Mouse (Mus musculus): ENCODE results near the gene Efnb3. TPM values are rescaled to one million over a fixed set of nuclear protein-coding genes. Genes with fewer than 3 reads are reported as not detected.

The Efnb3 gene
- total and polyA plus RNA-seq, 3 experiments = 0.23 to 0.72 TPM; not detected in 1

GRCm38 (mm10) chr11:69558756-69559155 is 1.2 kb downstream of the Efnb3 start:
- no peak overlapping the region for H3K9ac ChIP-seq (ENCODE audit: control insufficient read depth, low read depth, low read length, poor library complexity, severe bottlenecking)
- no peak for TF ChIP-seq SIN3A (IDR thresholded peaks at IDR 0.05; ENCODE audit: low read length)
- TF ChIP-seq JUND (IDR thresholded peaks at IDR 0.05; ENCODE audit: low read depth, low read length) = no peak
- TF ChIP-seq TAL1 (IDR thresholded peaks at IDR 0.05; ENCODE audit: low read length) = no peak
- no peak for TF ChIP-seq POLR2AphosphoS2 (IDR thresholded peaks at IDR 0.05; ENCODE audit: low read length)
- TF ChIP-seq MXI1 (IDR thresholded peaks at IDR 0.05; ENCODE audit: low read depth, low read length) = no peak
- TF ChIP-seq MAZ (IDR thresholded peaks at IDR 0.05; ENCODE audit: low read depth, low read length) = no peak
- no peak for TF ChIP-seq ZKSCAN1 (IDR thresholded peaks at IDR 0.05; ENCODE audit: low read depth, low read length)

DNA sequence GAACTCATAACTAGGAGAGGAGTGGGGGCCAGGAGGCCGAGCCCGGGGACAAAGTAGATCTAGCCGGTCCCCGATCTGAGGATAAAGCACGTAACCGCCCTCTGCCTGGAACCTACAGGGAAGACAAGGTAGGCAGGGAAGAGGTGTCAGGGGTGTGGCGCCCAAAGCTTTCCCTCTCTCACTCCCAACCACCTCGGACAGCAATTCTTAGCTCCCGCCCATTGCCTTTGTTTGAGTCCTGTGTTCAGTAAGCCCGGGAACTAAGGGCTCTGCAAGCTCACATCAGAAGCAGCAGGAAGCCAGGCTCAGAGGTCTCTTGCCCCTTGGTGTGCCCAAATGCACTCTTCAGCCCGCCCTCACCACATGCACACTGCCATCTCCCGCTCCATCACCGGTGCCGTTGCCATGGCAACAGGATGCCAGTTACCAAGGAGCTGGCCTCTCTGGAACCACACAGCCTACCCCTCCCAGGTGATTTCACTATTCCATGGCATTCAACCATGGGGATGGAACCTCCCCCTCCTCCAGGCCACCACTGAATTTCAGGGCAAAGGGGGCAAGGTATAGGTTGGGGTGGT is 2.5 kb downstream of the Efnb3 start:
- Histone ChIP-seq H3K27ac (ENCODE audit: control insufficient read depth, low read depth, low read length) (no peak overlapping the region), H3K79me2 (ENCODE audit: control insufficient read depth, insufficient read depth, low read length, poor library complexity) (no peaks in the 10 kb centered on the region), H3K9me3 (replicated peaks; ENCODE audit: insufficient read depth, low read length) (no peaks in the 10 kb centered on the region), H3K4me1 (ENCODE audit: control insufficient read depth in 1 of 2, insufficient read depth in 2 of 2, low read length in 2 of 2) (no peaks in the 10 kb centered on the region), H3K36me3 (ENCODE audit: control insufficient read depth in 1 of 2, insufficient read depth in 2 of 2, low read length in 2 of 2) (peaks cover 0 to 3% of the 10 kb centered on the region in 2 experiments; a peak in 2 of 4 replicates), H3K27me3 (ENCODE audit: control insufficient read depth in 1 of 2, insufficient read depth in 2 of 2, low read length in 2 of 2) (no peaks in the 10 kb centered on the region), H3K9ac (ENCODE audit: control insufficient read depth, low read depth, low read length, poor library complexity, severe bottlenecking) (no peak overlapping the region), H3K4me3 (ENCODE audit: control insufficient read depth in 1 of 2, insufficient read depth in 1 of 2, low read depth in 2 of 2, low read length in 2 of 2) (no peak overlapping the region)
- no peak for DNase-seq (ENCODE audit: low read depth, low spot score)
- TF ChIP-seq TAL1 (IDR thresholded peaks at IDR 0.05; ENCODE audit: low read length) (no peak), MXI1 (IDR thresholded peaks at IDR 0.05; ENCODE audit: low read depth, low read length) (no peak), MAFK (IDR thresholded peaks at IDR 0.05; ENCODE audit: borderline replicate concordance, low read depth, low read length) (no peak), POLR2A (IDR thresholded peaks at IDR 0.05; ENCODE audit: control insufficient read depth in 1 of 2, insufficient read depth in 1 of 2, low read depth in 1 of 2, low read length in 2 of 2, poor library complexity in 1 of 2) (no peak), TBP (IDR thresholded peaks at IDR 0.05; ENCODE audit: low read depth, low read length) (no peak), GABPA (IDR thresholded peaks at IDR 0.05; ENCODE audit: low read depth, low read length) (no peak), HCFC1 (IDR thresholded peaks at IDR 0.05; ENCODE audit: low read depth, low read length) (no peak), MYC (IDR thresholded peaks at IDR 0.05; ENCODE audit: low read depth, low read length) (no peak), NRF1 (IDR thresholded peaks at IDR 0.05; ENCODE audit: insufficient read depth, low read depth, low read length, poor library complexity, severe bottlenecking) (no peak), USF1 (IDR thresholded peaks at IDR 0.05; ENCODE audit: low read depth, low read length) (no peak), ELF1 (IDR thresholded peaks at IDR 0.05; ENCODE audit: low read depth, low read length) (no peak), RCOR1 (IDR thresholded peaks at IDR 0.05; ENCODE audit: low read depth, low read length) (no peak), USF2 (IDR thresholded peaks at IDR 0.05; ENCODE audit: borderline replicate concordance in 1 of 2, insufficient read depth in 1 of 2, low read depth in 1 of 2, low read length in 2 of 2) (no peak), JUND (IDR thresholded peaks at IDR 0.05; ENCODE audit: low read depth, low read length) (no peak), SMC3 (IDR thresholded peaks at IDR 0.05; ENCODE audit: low read depth, low read length) (no peak), CHD1 (IDR thresholded peaks at IDR 0.05; ENCODE audit: low read depth, low read length) (no peak), NELFE (IDR thresholded peaks at IDR 0.05; ENCODE audit: low read depth, low read length) (no peak), BHLHE40 (IDR thresholded peaks at IDR 0.05; ENCODE audit: borderline replicate concordance, low read depth, low read length) (no peak)

More at GRCm38 (mm10) chr11:69558756-69559155, 1.2 kb downstream of the Efnb3 start:
- no peaks in the 10 kb centered on the region for H3K4me1 ChIP-seq (ENCODE audit: control insufficient read depth in 1 of 2, insufficient read depth in 2 of 2, low read length in 2 of 2)
- DNase-seq (ENCODE audit: low read depth, low spot score) = no peak
- H3K27ac ChIP-seq (ENCODE audit: control insufficient read depth, low read depth, low read length) = no peak overlapping the region
- H3K9me3 ChIP-seq (replicated peaks; ENCODE audit: insufficient read depth, low read length) = no peaks in the 10 kb centered on the region
- H3K79me2 ChIP-seq (ENCODE audit: control insufficient read depth, insufficient read depth, low read length, poor library complexity) = no peaks in the 10 kb centered on the region
- no peak overlapping the region for H3K4me3 ChIP-seq (ENCODE audit: control insufficient read depth in 1 of 2, insufficient read depth in 1 of 2, low read depth in 2 of 2, low read length in 2 of 2)
- peaks cover 0 to 4% of the 10 kb centered on the region in 2 experiments; a peak in 2 of 4 replicates for H3K36me3 ChIP-seq (ENCODE audit: control insufficient read depth in 1 of 2, insufficient read depth in 2 of 2, low read length in 2 of 2)
- no peaks in the 10 kb centered on the region for H3K27me3 ChIP-seq (ENCODE audit: control insufficient read depth in 1 of 2, insufficient read depth in 2 of 2, low read length in 2 of 2)

All from MEL (cell line).